Mouse (Mus musculus) layer of hippocampus, postnatal 25 days (tissue): ENCODE measurements at regions not wholly inside any gene's neighbourhood (a gene's known extent, or its start where the extent isn't known, plus 50 kb on each side); places are given as distances from the start of the nearest gene placed in this dataset.

Experiments
- DNase-seq, 2 experiments: peaks; one replicate each; pipeline ENCODE4 v3.0.0; 2022; ENCODE audit warnings: mixed read lengths in 2 of 2, low spot score in 1 of 2; ENCODE audit errors: extremely low spot score in 1 of 2

- no peak for DNase-seq
Observed at GRCm38 (mm10) chr14:123219590-123219989, 235.8 kb upstream of the Tmtc4 start.

GRCm38 (mm10) chr14:123210241-123210640 is 226.4 kb upstream of the Tmtc4 start:
- no peak for DNase-seq

GRCm38 (mm10) chr14:123202848-123203247 is 219.0 kb upstream of the Tmtc4 start:
- no peak for DNase-seq

GRCm38 (mm10) chr14:123202313-123202712 is 218.5 kb upstream of the Tmtc4 start:
- DNase-seq: no peak

- peak; percentile 37 to 64 for DNase-seq
Observed at GRCm38 (mm10) chr14:123201426-123202274, 217.8 kb upstream of the Tmtc4 start.

- no peak for DNase-seq
Observed at GRCm38 (mm10) chr14:123199111-123199510, 215.3 kb upstream of the Tmtc4 start.

- DNase-seq: no peak
Observed at GRCm38 (mm10) chr14:123192574-123192973, 208.7 kb upstream of the Tmtc4 start.

- DNase-seq: no peak
Observed at GRCm38 (mm10) chr14:123190729-123191128, 206.9 kb upstream of the Tmtc4 start.

- DNase-seq: no peak
Observed at GRCm38 (mm10) chr14:123187270-123188058, 203.6 kb upstream of the Tmtc4 start.

- DNase-seq: no peak
Observed at GRCm38 (mm10) chr14:123173183-123173582, 189.3 kb upstream of the Tmtc4 start.

- no peak for DNase-seq
Observed at GRCm38 (mm10) chr14:123171865-123172264, 188.0 kb upstream of the Tmtc4 start.

- no peak for DNase-seq
Observed at GRCm38 (mm10) chr14:123163842-123164241, 180.0 kb upstream of the Tmtc4 start.

GRCm38 (mm10) chr14:123143489-123144046 is 159.7 kb upstream of the Tmtc4 start:
- DNase-seq: no peak

GRCm38 (mm10) chr14:123138743-123139705 is 155.2 kb upstream of the Tmtc4 start:
- peak in 1 of 2 experiments; percentile 19 for DNase-seq

GRCm38 (mm10) chr14:123133979-123134378 is 150.1 kb upstream of the Tmtc4 start:
- no peak for DNase-seq

- no peak for DNase-seq
Observed at GRCm38 (mm10) chr14:123120361-123120760, 136.5 kb upstream of the Tmtc4 start.

GRCm38 (mm10) chr14:123116337-123116736 is 132.5 kb upstream of the Tmtc4 start:
- no peak for DNase-seq

- no peak for DNase-seq
Observed at GRCm38 (mm10) chr14:123110533-123110932, 126.7 kb upstream of the Tmtc4 start.

GRCm38 (mm10) chr14:123100371-123100770 is 116.5 kb upstream of the Tmtc4 start:
- no peak for DNase-seq

GRCm38 (mm10) chr14:123096086-123096485 is 112.3 kb upstream of the Tmtc4 start:
- DNase-seq: no peak
